Mouse (Mus musculus): Measurements from ENCODE around the gene Ick. TPM values are rescaled to one million over a fixed set of nuclear protein-coding genes. Genes with fewer than 3 reads are reported as not detected.
"Not testable (repeated sequence)": the region's sequence is repeated elsewhere in the genome, so short reads cannot be mapped to it uniquely, and the experiment has no call there.

Gene Ick
- polyA plus RNA-seq, 1 experiment, result 7.1 TPM

DNA sequence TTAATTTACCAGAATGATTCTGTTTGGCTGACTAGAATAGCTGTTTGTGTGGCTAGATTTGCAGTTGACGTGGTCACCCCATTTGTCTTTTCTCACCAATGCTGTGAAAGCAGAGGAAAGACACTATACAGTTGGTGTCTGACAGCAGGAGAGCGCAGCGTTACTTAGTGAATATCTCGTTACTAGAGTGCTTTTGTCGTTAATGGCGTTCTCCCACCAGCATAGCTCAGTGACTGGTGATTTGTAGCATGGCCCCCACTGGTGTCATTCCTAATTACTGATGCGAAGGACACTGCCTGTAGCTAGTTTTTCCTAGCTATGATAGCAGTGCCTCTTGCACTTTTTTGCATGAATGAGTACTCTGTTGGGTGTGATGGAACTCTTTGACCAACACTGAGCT is 26.7 kb downstream of the Ick start:
- no peak overlapping the region for H3K4me3 ChIP-seq (ENCODE audit: insufficient read depth, low read length)
- H3K4me1 ChIP-seq (ENCODE audit: control insufficient read depth, insufficient read depth, low read length), result peaks cover 4% of the 10 kb centered on the region; the same call in 1 of the 2 replicates
- no peak for TF ChIP-seq CTCF (IDR thresholded peaks at IDR 0.05; ENCODE audit: low read depth, low read length)
- no peak overlapping the region for H3K27ac ChIP-seq (ENCODE audit: insufficient read depth, low read depth, low read length)

GRCm38 (mm10) chr9:78138044-78138676 is 29.2 kb downstream of the Ick start:
- TF ChIP-seq CTCF (IDR thresholded peaks at IDR 0.05; ENCODE audit: low read depth, low read length) (no peak), POLR2A (IDR thresholded peaks at IDR 0.05; ENCODE audit: borderline replicate concordance, low read depth, low read length) (no peak)
- H3K27ac ChIP-seq (ENCODE audit: insufficient read depth, low read depth, low read length), result no peak overlapping the region
- H3K4me1 ChIP-seq (ENCODE audit: control insufficient read depth, insufficient read depth, low read length), result peaks cover 4% of the 10 kb centered on the region; the same call in 1 of the 2 replicates
- H3K4me3 ChIP-seq (ENCODE audit: insufficient read depth, low read length), result no peak overlapping the region

GRCm38 (mm10) chr9:78139463-78139862 is 30.5 kb downstream of the Ick start:
- H3K4me1 ChIP-seq (ENCODE audit: control insufficient read depth, insufficient read depth, low read length), result peaks cover 4% of the 10 kb centered on the region; the same call in 1 of the 2 replicates
- TF ChIP-seq POLR2A (IDR thresholded peaks at IDR 0.05; ENCODE audit: borderline replicate concordance, low read depth, low read length), result no peak
- no peak for TF ChIP-seq CTCF (IDR thresholded peaks at IDR 0.05; ENCODE audit: low read depth, low read length)
- H3K27ac ChIP-seq (ENCODE audit: insufficient read depth, low read depth, low read length), result no peak overlapping the region
- no peak overlapping the region for H3K4me3 ChIP-seq (ENCODE audit: insufficient read depth, low read length)

DNA sequence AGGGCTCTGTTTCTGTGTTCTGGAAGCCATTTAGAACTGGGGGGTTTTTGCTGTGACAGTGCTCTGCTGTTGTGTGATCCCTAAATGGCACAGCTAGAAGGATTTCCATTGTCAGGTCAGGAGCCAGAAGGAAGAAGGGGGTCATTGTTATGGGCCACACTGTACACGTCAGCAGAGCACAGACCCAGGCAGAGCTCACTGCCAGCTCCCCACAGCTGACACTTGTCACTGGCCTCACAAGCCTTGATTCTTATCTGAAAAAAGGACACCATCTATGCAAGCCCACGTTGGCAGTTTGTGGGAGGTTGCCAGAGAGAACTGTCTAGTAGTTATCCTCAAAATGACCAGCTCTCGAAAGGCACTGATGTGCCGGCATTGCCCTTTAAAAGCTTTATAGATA is 37.1 kb downstream of the Ick start:
- no peak for TF ChIP-seq POLR2A (IDR thresholded peaks at IDR 0.05; ENCODE audit: borderline replicate concordance, low read depth, low read length)
- no peak for TF ChIP-seq CTCF (IDR thresholded peaks at IDR 0.05; ENCODE audit: low read depth, low read length)
- Histone ChIP-seq H3K4me1 (ENCODE audit: control insufficient read depth, insufficient read depth, low read length) (peaks cover 3% of the 10 kb centered on the region), H3K4me3 (ENCODE audit: insufficient read depth, low read length) (no peak overlapping the region), H3K27ac (ENCODE audit: insufficient read depth, low read depth, low read length) (no peak overlapping the region)

GRCm38 (mm10) chr9:78146627-78147026 is 37.6 kb downstream of the Ick start:
- H3K27ac ChIP-seq (ENCODE audit: insufficient read depth, low read depth, low read length), result no peak overlapping the region
- no peak overlapping the region for H3K4me3 ChIP-seq (ENCODE audit: insufficient read depth, low read length)
- peaks cover 3% of the 10 kb centered on the region for H3K4me1 ChIP-seq (ENCODE audit: control insufficient read depth, insufficient read depth, low read length)
- no peak for TF ChIP-seq CTCF (IDR thresholded peaks at IDR 0.05; ENCODE audit: low read depth, low read length)
- TF ChIP-seq POLR2A (IDR thresholded peaks at IDR 0.05; ENCODE audit: borderline replicate concordance, low read depth, low read length), result no peak

DNA sequence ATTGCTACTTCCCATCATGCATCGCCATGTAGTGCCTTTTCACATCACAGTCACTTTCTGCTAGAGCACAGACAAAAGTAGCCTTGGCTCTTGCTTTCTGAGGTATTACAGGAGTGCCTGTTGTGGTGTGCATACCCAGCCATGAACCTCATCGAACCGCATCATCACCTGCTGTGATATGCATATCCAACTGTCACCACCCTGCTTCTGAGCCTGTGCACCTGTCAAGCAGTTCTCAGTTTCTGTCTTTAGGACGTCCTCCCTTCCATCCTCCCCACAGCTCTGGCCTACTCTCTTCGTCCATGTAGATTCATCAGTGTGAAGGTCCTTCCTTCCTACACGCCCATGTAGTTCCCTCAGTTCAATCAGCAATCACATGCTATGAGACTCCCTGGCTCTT is 39.2 kb downstream of the Ick start:
- no peak for TF ChIP-seq POLR2A (IDR thresholded peaks at IDR 0.05; ENCODE audit: borderline replicate concordance, low read depth, low read length)
- no peak for TF ChIP-seq CTCF (IDR thresholded peaks at IDR 0.05; ENCODE audit: low read depth, low read length)
- Histone ChIP-seq H3K4me3 (ENCODE audit: insufficient read depth, low read length) (no peak overlapping the region), H3K4me1 (ENCODE audit: control insufficient read depth, insufficient read depth, low read length) (peaks cover 3% of the 10 kb centered on the region), H3K27ac (ENCODE audit: insufficient read depth, low read depth, low read length) (no peak overlapping the region)

GRCm38 (mm10) chr9:78149770-78150169 is 40.8 kb downstream of the Ick start:
- H3K4me1 ChIP-seq (ENCODE audit: control insufficient read depth, insufficient read depth, low read length); H3K27ac ChIP-seq (ENCODE audit: insufficient read depth, low read depth, low read length): not testable (repeated sequence)

DNA sequence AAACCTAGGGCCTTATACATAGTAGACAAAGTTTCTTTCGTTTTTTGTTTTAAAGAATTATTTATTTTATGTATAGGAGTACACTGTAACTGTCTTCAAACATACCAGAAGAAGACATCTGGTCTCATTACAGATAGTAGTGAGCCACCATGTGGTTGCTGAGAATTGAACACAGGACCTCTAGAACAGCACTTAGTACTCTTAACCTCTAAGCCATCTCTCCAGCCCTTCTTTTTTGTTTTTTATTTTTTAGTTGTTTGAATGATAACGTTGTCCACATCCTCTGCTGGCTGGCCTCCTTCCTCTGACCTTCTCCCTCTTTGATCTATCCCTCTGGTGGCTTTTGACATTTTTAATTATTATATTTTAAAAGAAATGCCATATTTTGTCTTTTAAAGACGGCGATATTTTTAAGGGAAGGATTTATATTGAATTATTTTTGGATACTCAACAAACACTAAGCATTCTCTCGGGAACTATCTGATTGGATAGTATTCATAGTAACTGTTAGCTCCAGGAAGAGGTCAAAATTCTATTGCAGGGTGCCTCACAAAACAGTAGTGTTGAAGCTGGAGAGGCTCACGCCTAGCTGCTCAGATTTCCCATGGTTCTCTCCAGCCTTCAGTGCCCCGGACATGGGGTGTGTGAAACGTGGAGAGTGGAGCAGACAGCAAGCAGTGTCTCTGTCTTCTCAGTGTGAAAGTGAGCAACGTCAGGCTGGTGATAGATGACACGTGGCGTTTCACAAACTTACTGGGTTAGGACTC is 45.4 kb downstream of the Ick start:
- H3K27ac ChIP-seq (ENCODE audit: insufficient read depth, low read depth, low read length), result no peak overlapping the region
- H3K4me3 ChIP-seq (ENCODE audit: insufficient read depth, low read length), result no peak overlapping the region
- TF ChIP-seq CTCF (IDR thresholded peaks at IDR 0.05; ENCODE audit: low read depth, low read length) (no peak), POLR2A (IDR thresholded peaks at IDR 0.05; ENCODE audit: borderline replicate concordance, low read depth, low read length) (no peak)
- peaks cover 3% of the 10 kb centered on the region for H3K4me1 ChIP-seq (ENCODE audit: control insufficient read depth, insufficient read depth, low read length)

More at GRCm38 (mm10) chr9:78149770-78150169, 40.8 kb downstream of the Ick start:
- not testable (repeated sequence) for H3K4me3 ChIP-seq (ENCODE audit: insufficient read depth, low read length)

GRCm38 (mm10) chr9:78157221-78157620 is 48.2 kb downstream of the Ick start:
- H3K4me3 ChIP-seq (ENCODE audit: insufficient read depth, low read length), result no peak overlapping the region
- H3K27ac ChIP-seq (ENCODE audit: insufficient read depth, low read depth, low read length), result no peak overlapping the region
- TF ChIP-seq CTCF (IDR thresholded peaks at IDR 0.05; ENCODE audit: low read depth, low read length), result no peak
- TF ChIP-seq POLR2A (IDR thresholded peaks at IDR 0.05; ENCODE audit: borderline replicate concordance, low read depth, low read length), result no peak
- no peaks in the 10 kb centered on the region for H3K4me1 ChIP-seq (ENCODE audit: control insufficient read depth, insufficient read depth, low read length)

GRCm38 (mm10) chr9:78163291-78163690 is 54.3 kb downstream of the Ick start:
- TF ChIP-seq CTCF (IDR thresholded peaks at IDR 0.05; ENCODE audit: low read depth, low read length) (no peak), POLR2A (IDR thresholded peaks at IDR 0.05; ENCODE audit: borderline replicate concordance, low read depth, low read length) (no peak)
- Histone ChIP-seq H3K4me3 (ENCODE audit: insufficient read depth, low read length) (no peak overlapping the region), H3K27ac (ENCODE audit: insufficient read depth, low read depth, low read length) (no peak overlapping the region), H3K4me1 (ENCODE audit: control insufficient read depth, insufficient read depth, low read length) (no peaks in the 10 kb centered on the region)
